Comparison of ENCODE assay signal across 13 mouse cellular contexts in genomic region chr1:194815547-194815946, GRCm38 (mm10).
A peak's percentile ranks its signal among the peaks of the same experiment; 100 is the strongest.
DNase-seq lines count a peak whose midpoint lies in the region; ATAC-seq and TF ChIP-seq lines count a peak whose summit lies in the region.
"Had no signal": no experiment of that assay in that cellular context is flagged by ENCODE, and none has a peak within 500 bp of the region (broad histone marks: within the 10 kb centered on the region; RNA-seq: fewer than 3 reads in every experiment).

No protein-coding gene starts in this region.

- no peaks in the 10 kb centered on the region for H3K27me3 ChIP-seq in MEL (ENCODE audit: control insufficient read depth in 1 of 2, insufficient read depth in 2 of 2, low read length in 2 of 2)
- no peaks in the 10 kb centered on the region for H3K27me3 ChIP-seq in embryonic facial prominence, embryonic 10.5 days (replicated peaks; ENCODE audit: low read depth, poor library complexity, severe bottlenecking)
- H3K27me3 ChIP-seq: embryonic facial prominence, embryonic 13.5 days had no signal

- peaks cover 0 to 25% of the 10 kb centered on the region in 2 experiments; a peak in 2 of 4 replicates for H3K36me3 ChIP-seq in MEL (ENCODE audit: control insufficient read depth in 1 of 2, insufficient read depth in 2 of 2, low read length in 2 of 2)
- peaks cover 33% of the 10 kb centered on the region for H3K36me3 ChIP-seq in embryonic facial prominence, embryonic 10.5 days (replicated peaks)

- H3K27ac ChIP-seq in MEL (ENCODE audit: control insufficient read depth, low read depth, low read length) = peak overlapping the region; percentile 71
- no peak overlapping the region for H3K27ac ChIP-seq in embryonic facial prominence, embryonic 10.5 days (replicated peaks)
- H3K27ac ChIP-seq: embryonic facial prominence, embryonic 13.5 days; kidney, postnatal 0 days had no signal

- TF ChIP-seq RAD21 in MEL (IDR thresholded peaks at IDR 0.05; ENCODE audit: low read depth, low read length) = no peak

- H3K9me3 ChIP-seq in MEL (replicated peaks; ENCODE audit: insufficient read depth, low read length) = no peaks in the 10 kb centered on the region
- H3K9me3 ChIP-seq in embryonic facial prominence, embryonic 10.5 days = no peaks in the 10 kb centered on the region
- H3K9me3 ChIP-seq: embryonic facial prominence, embryonic 13.5 days had no signal

- H3K4me1 ChIP-seq in MEL (ENCODE audit: control insufficient read depth in 1 of 2, insufficient read depth in 2 of 2, low read length in 2 of 2) = peaks cover 23 to 27% of the 10 kb centered on the region in 2 experiments
- no peaks in the 10 kb centered on the region for H3K4me1 ChIP-seq in embryonic facial prominence, embryonic 10.5 days
- H3K4me1 ChIP-seq: embryonic facial prominence, embryonic 13.5 days had no signal

- H3K4me3 ChIP-seq in MEL (ENCODE audit: control insufficient read depth in 1 of 2, insufficient read depth in 1 of 2, low read depth in 2 of 2, low read length in 2 of 2) = peak overlapping the region in 1 of 2 experiments; percentile 21; a peak in 2 of 4 replicates
- H3K4me3 ChIP-seq in embryonic facial prominence, embryonic 10.5 days = no peak overlapping the region
- H3K4me3 ChIP-seq: embryonic facial prominence, embryonic 13.5 days had no signal

- intact Hi-C loops in heart, postnatal 14 days (cut with DNase I) = loop anchor here (2.0 to 5.0 kb wide), 2 partner anchors 58 to 197 kb away; partner anchors contain the start of gene Plxna2
- intact Hi-C loops in heart, postnatal 10 days (cut with DNase I) = loop anchor here (2.0 to 10.0 kb wide), 2 partner anchors 197 to 1431 kb away; partner anchors contain the start of gene Plxna2
- intact Hi-C loops in gastrocnemius, postnatal 36 days (cut with DNase I) = loop anchor here (5.0 kb wide), 2 partner anchors 63 to 198 kb away; partner anchors contain the start of gene Plxna2

- DNase-seq in heart, adult 11 months = peak; percentile 88
- DNase-seq in heart, postnatal 14 days = no peak
- peak; percentile 95 for DNase-seq in MEL (ENCODE audit: low read depth, low spot score)
- DNase-seq in heart, postnatal 10 days = peak; percentile 35 to 54
- no peak for DNase-seq in gastrocnemius, postnatal 36 days
- no peak for DNase-seq in gastrocnemius, postnatal 10 days
- no peak for DNase-seq in embryonic facial prominence, embryonic 10.5 days (ENCODE audit: low spot score)
- DNase-seq: gastrocnemius, postnatal 14 days; thymus, postnatal 36 days had no signal

- TF ChIP-seq EP300 in MEL (IDR thresholded peaks at IDR 0.05; ENCODE audit: low read depth in 1 of 2, low read length in 2 of 2) = peak; percentile 99

- WGBS in embryonic facial prominence, embryonic 10.5 days = 69% methylated on average over 1 of the region's 1 CpGs

- TF ChIP-seq POLR2A in MEL (IDR thresholded peaks at IDR 0.05; ENCODE audit: control insufficient read depth in 1 of 2, insufficient read depth in 1 of 2, low read depth in 1 of 2, low read length in 2 of 2, poor library complexity in 1 of 2) = no peak

- H3K9ac ChIP-seq in MEL (ENCODE audit: control insufficient read depth, low read depth, low read length, poor library complexity, severe bottlenecking) = no peak overlapping the region; the same call in 1 of the 2 replicates
- H3K9ac ChIP-seq: embryonic facial prominence, embryonic 13.5 days had no signal

- ATAC-seq in erythroblast, adult 5-6 weeks (replicated peaks; ENCODE audit: low FRiP score, poor library complexity, severe bottlenecking) = peak; percentile 53
- ATAC-seq: CD4-positive, CD25-positive, alpha-beta regulatory T cell, adult 4 months had no signal

- no peak for TF ChIP-seq CTCF in MEL (IDR thresholded peaks at IDR 0.05 in 2 of 3, conservative IDR thresholded peaks at IDR 0.05 in 1 of 3; ENCODE audit: control insufficient read depth in 1 of 3, insufficient read depth in 1 of 3, low read depth in 2 of 3, low read length in 3 of 3, poor library complexity in 1 of 3, severe bottlenecking in 1 of 3)

- no peaks in the 10 kb centered on the region for H3K79me2 ChIP-seq in MEL (ENCODE audit: control insufficient read depth, insufficient read depth, low read length, poor library complexity)

TF ChIP-seq in MEL, 35 proteins besides CTCF, POLR2A, EP300 and RAD21:
- TF ChIP-seq USF1 (IDR thresholded peaks at IDR 0.05; ENCODE audit: low read depth, low read length) (no peak), ELF1 (IDR thresholded peaks at IDR 0.05; ENCODE audit: low read depth, low read length) (peak; percentile 17; the same call in 1 of the 2 replicates), MEF2A (IDR thresholded peaks at IDR 0.05; ENCODE audit: extremely low read depth, insufficient replicate concordance, low read depth, low read length, poor library complexity, severe bottlenecking) (peak; percentile 98), MAFK (IDR thresholded peaks at IDR 0.05; ENCODE audit: borderline replicate concordance, low read depth, low read length) (peak; percentile 74; the same call in 1 of the 2 replicates), TAL1 (IDR thresholded peaks at IDR 0.05; ENCODE audit: low read length) (peak; percentile 93), RCOR1 (IDR thresholded peaks at IDR 0.05; ENCODE audit: low read depth, low read length) (peak; percentile 96), ZNF384 (IDR thresholded peaks at IDR 0.05; ENCODE audit: low read depth, low read length) (no peak), SIN3A (IDR thresholded peaks at IDR 0.05; ENCODE audit: low read length) (peak; percentile 69), UBTF (IDR thresholded peaks at IDR 0.05; ENCODE audit: borderline replicate concordance, insufficient read depth, low read depth, low read length) (no peak), JUND (IDR thresholded peaks at IDR 0.05; ENCODE audit: low read depth, low read length) (no peak), ZMIZ1 (IDR thresholded peaks at IDR 0.05; ENCODE audit: low read depth, low read length) (no peak), MYB (IDR thresholded peaks at IDR 0.05; ENCODE audit: low read depth, low read length) (peak; percentile 99), MAZ (IDR thresholded peaks at IDR 0.05; ENCODE audit: low read depth, low read length) (0 out of 2 replicates have a peak, but pooled peaks have one; percentile 36), MAX (IDR thresholded peaks at IDR 0.05; ENCODE audit: low read length) (no peak; the same call in 1 of the 2 replicates), TCF12 (IDR thresholded peaks at IDR 0.05; ENCODE audit: low read depth, low read length) (peak; percentile 99), GATA1 (IDR thresholded peaks at IDR 0.05; ENCODE audit: low read depth, low read length) (peak; percentile 97), BHLHE40 (IDR thresholded peaks at IDR 0.05; ENCODE audit: borderline replicate concordance, low read depth, low read length) (peak; percentile 83), ETS1 (IDR thresholded peaks at IDR 0.05; ENCODE audit: low read depth, low read length) (peak; percentile 96), ZKSCAN1 (IDR thresholded peaks at IDR 0.05; ENCODE audit: low read depth, low read length) (no peak), POLR2AphosphoS2 (IDR thresholded peaks at IDR 0.05; ENCODE audit: low read length) (no peak; the same call in 1 of the 2 replicates), POLR2AphosphoS5 (IDR thresholded peaks at IDR 0.05; ENCODE audit: borderline replicate concordance, low read depth, low read length) (no peak), CHD1 (IDR thresholded peaks at IDR 0.05; ENCODE audit: low read depth, low read length) (no peak), NELFE (IDR thresholded peaks at IDR 0.05; ENCODE audit: low read depth, low read length) (no peak), GABPA (IDR thresholded peaks at IDR 0.05; ENCODE audit: low read depth, low read length) (no peak), MYC (IDR thresholded peaks at IDR 0.05; ENCODE audit: low read depth, low read length) (peak; percentile 48; the same call in 1 of the 2 replicates), TBP (IDR thresholded peaks at IDR 0.05; ENCODE audit: low read depth, low read length) (no peak), SMC3 (IDR thresholded peaks at IDR 0.05; ENCODE audit: low read depth, low read length) (0 out of 2 replicates have a peak, but pooled peaks have one; percentile 12), NRF1 (IDR thresholded peaks at IDR 0.05; ENCODE audit: insufficient read depth, low read depth, low read length, poor library complexity, severe bottlenecking) (no peak), E2F4 (IDR thresholded peaks at IDR 0.05; ENCODE audit: borderline replicate concordance, low read depth, low read length) (no peak), MXI1 (IDR thresholded peaks at IDR 0.05; ENCODE audit: low read depth, low read length) (0 out of 2 replicates have a peak, but pooled peaks have one; percentile 69)

Comparison
In these comparisons a context has a peak if more than half of its experiments do, and no peak if none do; other contexts are left out.
1. DNase-seq: peak in heart, adult 11 months (single experiment), MEL (single experiment) and heart, postnatal 10 days (2 of 2); none in heart, postnatal 14 days (0 of 2), gastrocnemius, postnatal 36 days (0 of 2), gastrocnemius, postnatal 10 days (single experiment) and embryonic facial prominence, embryonic 10.5 days (single experiment).